Mouse (Mus musculus): Measurements from ENCODE around the gene Zfp524.

The Zfp524 gene

GRCm38 (mm10) chr7:5037026-5037425, 22.8 kb downstream of the Zfp524 start:
- in situ Hi-C loops (cut with MboI; ENCODE audit: unreplicated experiment in 2 of 2), result loop anchor here in 1 of 2 experiments (10.0 to 25.0 kb wide), 2 partner anchors 1118 to 1750 kb away; partner anchors contain the start of genes Myadm, Prkcg and Zfp787

- in situ Hi-C loops (cut with MboI; ENCODE audit: unreplicated experiment in 2 of 2), result loop anchor here in 1 of 2 experiments (10.0 to 25.0 kb wide), 2 partner anchors 1117 to 1750 kb away; partner anchors contain the start of genes Myadm, Prkcg and Zfp787
Observed at GRCm38 (mm10) chr7:5037467-5037866, 23.3 kb downstream of the Zfp524 start.

- in situ Hi-C loops (cut with MboI; ENCODE audit: unreplicated experiment in 2 of 2), result loop anchor here in 1 of 2 experiments (10.0 to 25.0 kb wide), 2 partner anchors 1117 to 1751 kb away; partner anchors contain the start of genes Myadm, Prkcg and Zfp787
Observed at GRCm38 (mm10) chr7:5038109-5038732, 24.0 kb downstream of the Zfp524 start, which contains the start of gene Zfp784. TSS of gene Zfp784 (minus strand) at chr7:5038446.

- in situ Hi-C loops (cut with MboI; ENCODE audit: unreplicated experiment in 2 of 2), result loop anchor here in 1 of 2 experiments (10.0 to 25.0 kb wide), 2 partner anchors 1116 to 1752 kb away; partner anchors contain the start of genes Myadm, Prkcg and Zfp787
Observed at GRCm38 (mm10) chr7:5038940-5039339, 24.7 kb downstream of the Zfp524 start.

GRCm38 (mm10) chr7:5044981-5045380, 30.8 kb downstream of the Zfp524 start:
- in situ Hi-C loops (cut with MboI; ENCODE audit: unreplicated experiment in 2 of 2), result loop anchor here (5.0 to 25.0 kb wide), 3 partner anchors 103 to 1758 kb away; partner anchors contain the start of genes Galp (in 2 of the 2), Myadm (in 1 of the 2) and Prkcg (in 1 of the 2)

- in situ Hi-C loops (cut with MboI; ENCODE audit: unreplicated experiment in 2 of 2), result loop anchor here (5.0 to 25.0 kb wide), 3 partner anchors 104 to 1759 kb away; partner anchors contain the start of genes Galp (in 2 of the 2), Myadm (in 1 of the 2) and Prkcg (in 1 of the 2)
Observed at GRCm38 (mm10) chr7:5046112-5046511, 31.9 kb downstream of the Zfp524 start.

- in situ Hi-C loops (cut with MboI; ENCODE audit: unreplicated experiment in 2 of 2), result loop anchor here (5.0 to 25.0 kb wide), 3 partner anchors 105 to 1760 kb away; partner anchors contain the start of genes Galp (in 2 of the 2), Myadm (in 1 of the 2) and Prkcg (in 1 of the 2)
Observed at GRCm38 (mm10) chr7:5047313-5047712, 33.1 kb downstream of the Zfp524 start.

- in situ Hi-C loops (cut with MboI; ENCODE audit: unreplicated experiment in 2 of 2), result loop anchor here (10.0 to 25.0 kb wide), 2 partner anchors 389 to 507 kb away; partner anchors contain the start of genes Ppp6r1 (in 1 of the 2) and Syt5 (in 1 of the 2)
Observed at GRCm38 (mm10) chr7:5051193-5052192, 37.3 kb downstream of the Zfp524 start, which contains the start of gene Zfp580. TSS of gene Zfp580 (plus strand) at chr7:5051538.

GRCm38 (mm10) chr7:5052438-5052837, 38.2 kb downstream of the Zfp524 start:
- in situ Hi-C loops (cut with MboI; ENCODE audit: unreplicated experiment in 2 of 2), result loop anchor here (10.0 to 25.0 kb wide), 2 partner anchors 390 to 508 kb away; partner anchors contain the start of genes Ppp6r1 (in 1 of the 2) and Syt5 (in 1 of the 2)

- in situ Hi-C loops (cut with MboI; ENCODE audit: unreplicated experiment in 2 of 2), result loop anchor here (10.0 to 25.0 kb wide), 2 partner anchors 391 to 508 kb away; partner anchors contain the start of genes Ppp6r1 (in 1 of the 2) and Syt5 (in 1 of the 2)
Observed at GRCm38 (mm10) chr7:5052931-5053343, 38.7 kb downstream of the Zfp524 start.

GRCm38 (mm10) chr7:5053456-5054179, 39.4 kb downstream of the Zfp524 start:
- in situ Hi-C loops (cut with MboI; ENCODE audit: unreplicated experiment in 2 of 2), result loop anchor here (10.0 to 25.0 kb wide), 2 partner anchors 391 to 509 kb away; partner anchors contain the start of genes Ppp6r1 (in 1 of the 2) and Syt5 (in 1 of the 2)

GRCm38 (mm10) chr7:5056651-5057263, 42.5 kb downstream of the Zfp524 start:
- in situ Hi-C loops (cut with MboI; ENCODE audit: unreplicated experiment in 2 of 2), result loop anchor here (10.0 to 25.0 kb wide), 2 partner anchors 394 to 512 kb away; partner anchors contain the start of genes Ppp6r1 (in 1 of the 2) and Syt5 (in 1 of the 2)

- in situ Hi-C loops (cut with MboI; ENCODE audit: unreplicated experiment in 2 of 2), result loop anchor here (10.0 to 25.0 kb wide), 2 partner anchors 395 to 513 kb away; partner anchors contain the start of genes Ppp6r1 (in 1 of the 2) and Syt5 (in 1 of the 2)
Observed at GRCm38 (mm10) chr7:5057381-5057780, 43.2 kb downstream of the Zfp524 start.

- in situ Hi-C loops (cut with MboI; ENCODE audit: unreplicated experiment in 2 of 2), result loop anchor here (10.0 to 25.0 kb wide), 2 partner anchors 396 to 513 kb away; partner anchors contain the start of genes Ppp6r1 (in 1 of the 2) and Syt5 (in 1 of the 2)
Observed at GRCm38 (mm10) chr7:5057804-5058203, 43.6 kb downstream of the Zfp524 start.

GRCm38 (mm10) chr7:5058631-5059030, 44.4 kb downstream of the Zfp524 start:
- in situ Hi-C loops (cut with MboI; ENCODE audit: unreplicated experiment in 2 of 2), result loop anchor here (10.0 to 25.0 kb wide), 2 partner anchors 396 to 514 kb away; partner anchors contain the start of genes Ppp6r1 (in 1 of the 2) and Syt5 (in 1 of the 2)

- in situ Hi-C loops (cut with MboI; ENCODE audit: unreplicated experiment in 2 of 2), result loop anchor here (10.0 to 25.0 kb wide), 2 partner anchors 397 to 515 kb away; partner anchors contain the start of genes Ppp6r1 (in 1 of the 2) and Syt5 (in 1 of the 2)
Observed at GRCm38 (mm10) chr7:5059421-5059820, 45.2 kb downstream of the Zfp524 start.

GRCm38 (mm10) chr7:5060239-5060731, 46.1 kb downstream of the Zfp524 start:
- in situ Hi-C loops (cut with MboI; ENCODE audit: unreplicated experiment in 2 of 2), result loop anchor here (10.0 to 25.0 kb wide), 2 partner anchors 398 to 1095 kb away; partner anchors contain the start of genes Ppp6r1 (in 1 of the 2) and Zfp787 (in 1 of the 2)

Measured in v-Abl transformed pro-B cells (cell line).